Mouse (Mus musculus) MEL (cell line): ENCODE measurements at regions not wholly inside any gene's neighbourhood (a gene's known extent, or its start where the extent isn't known, plus 50 kb on each side); places are given as distances from the start of the nearest gene placed in this dataset.

ENCODE experiments used
- DNase-seq: peaks from one replicate; pipeline ENCODE4 v3.0.0; 2011; ENCODE audit warnings: low read depth, low spot score
- H3K27ac ChIP-seq: 2 replicates; pipeline ENCODE4 v1.5.1; 2012; ENCODE audit warnings: low read depth, mild to moderate bottlenecking, control low read depth, low read length, moderate library complexity; ENCODE audit not compliant: control insufficient read depth
- H3K27me3 ChIP-seq, 2 experiments: fragments of 150-350 bp in 1 of 2; sonication (generic) in 1 of 2; 2 replicates each; pipeline ENCODE4 v1.6.1; 2012; ENCODE audit warnings: low read length in 2 of 2, mild to moderate bottlenecking in 2 of 2, improper control_type of control experiment in 1 of 2, moderate library complexity in 1 of 2; ENCODE audit not compliant: insufficient read depth in 2 of 2, control insufficient read depth in 1 of 2
- H3K36me3 ChIP-seq, 2 experiments: 2 replicates each; pipeline ENCODE4 v1.6.1; 2012 to 2014; ENCODE audit warnings: low read length in 2 of 2, improper control_type of control experiment in 1 of 2, inconsistent platforms in 1 of 2, mild to moderate bottlenecking in 1 of 2; ENCODE audit not compliant: insufficient read depth in 2 of 2, control insufficient read depth in 1 of 2
- H3K4me1 ChIP-seq, 2 experiments: fragments of 150-350 bp in 1 of 2; sonication (generic) in 1 of 2; 2 replicates each; pipeline ENCODE4 v1.6.1; 2012; ENCODE audit warnings: low read length in 2 of 2, improper control_type of control experiment in 1 of 2, mild to moderate bottlenecking in 1 of 2; ENCODE audit not compliant: insufficient read depth in 2 of 2, control insufficient read depth in 1 of 2
- H3K4me3 ChIP-seq, 2 experiments: fragments of 150-350 bp in 1 of 2; sonication (generic) in 1 of 2; 2 replicates each; pipeline ENCODE4 v1.5.1; 2012; ENCODE audit warnings: low read depth in 2 of 2, low read length in 2 of 2, mild to moderate bottlenecking in 2 of 2, moderate library complexity in 2 of 2, control low read depth in 1 of 2, improper control_type of control experiment in 1 of 2; ENCODE audit not compliant: control insufficient read depth in 1 of 2, insufficient read depth in 1 of 2
- H3K79me2 ChIP-seq: 2 replicates; pipeline ENCODE4 v1.6.1; 2012; ENCODE audit warnings: mild to moderate bottlenecking, low read length, moderate library complexity; ENCODE audit not compliant: control insufficient read depth, poor library complexity, insufficient read depth
- H3K9ac ChIP-seq: 2 replicates; pipeline ENCODE4 v1.6.1; 2012; ENCODE audit warnings: low read depth, mild to moderate bottlenecking, control low read depth, low read length, moderate library complexity; ENCODE audit not compliant: control insufficient read depth, poor library complexity, severe bottlenecking
- H3K9me3 ChIP-seq: fragments of 150-350 bp; sonication (generic); replicated peaks from 2 replicates; pipeline ENCODE4 v1.6.1; 2012; ENCODE audit warnings: mild to moderate bottlenecking, low read length, improper control_type of control experiment, moderate library complexity; ENCODE audit not compliant: insufficient read depth
- BHLHE40 ChIP-seq: IDR thresholded peaks from 2 replicates; pipeline ENCODE4 v1.6.1; 2012; ENCODE audit warnings: low read depth, mild to moderate bottlenecking, inconsistent platforms, low read length, improper control_type of control experiment, borderline replicate concordance
- CHD2 ChIP-seq: IDR thresholded peaks from 2 replicates; pipeline ENCODE4 v1.6.1; 2011; ENCODE audit warnings: low read length, improper control_type of control experiment
- E2F4 ChIP-seq: IDR thresholded peaks from 2 replicates; pipeline ENCODE4 v1.6.1; 2011; ENCODE audit warnings: low read depth, low read length, improper control_type of control experiment, borderline replicate concordance
- ELF1 ChIP-seq: IDR thresholded peaks from 2 replicates; pipeline ENCODE4 v1.6.1; 2014; ENCODE audit warnings: low read depth, mild to moderate bottlenecking, inconsistent platforms, low read length, improper control_type of control experiment, moderate library complexity
- GABPA ChIP-seq: IDR thresholded peaks from 2 replicates; pipeline ENCODE4 v1.6.1; 2012; ENCODE audit warnings: low read depth, mild to moderate bottlenecking, inconsistent platforms, low read length, improper control_type of control experiment, moderate library complexity
- HCFC1 ChIP-seq: IDR thresholded peaks from 2 replicates; pipeline ENCODE4 v1.6.1; 2012; ENCODE audit warnings: low read depth, mild to moderate bottlenecking, inconsistent platforms, low read length, improper control_type of control experiment, moderate library complexity
- KAT2A ChIP-seq: conservative IDR thresholded peaks from 2 replicates; pipeline ENCODE4 v1.6.1; 2012; ENCODE audit warnings: low read depth, low read length, improper control_type of control experiment, inconsistent platforms
- MAZ ChIP-seq: IDR thresholded peaks from 2 replicates; pipeline ENCODE4 v1.6.1; 2012; ENCODE audit warnings: low read depth, mild to moderate bottlenecking, inconsistent platforms, low read length, improper control_type of control experiment
- MEF2A ChIP-seq: IDR thresholded peaks from 2 replicates; pipeline ENCODE4 v1.6.1; 2014; ENCODE audit warnings: low read depth, mild to moderate bottlenecking, inconsistent platforms, low read length, improper control_type of control experiment; ENCODE audit not compliant: poor library complexity, insufficient replicate concordance, severe bottlenecking; ENCODE audit errors: extremely low read depth
- MYC ChIP-seq: IDR thresholded peaks from 2 replicates; pipeline ENCODE4 v1.6.1; 2011; ENCODE audit warnings: low read depth, mild to moderate bottlenecking, low read length, improper control_type of control experiment, moderate library complexity
- POLR2AphosphoS2 ChIP-seq: IDR thresholded peaks from 2 replicates; pipeline ENCODE4 v1.6.1; 2011; ENCODE audit warnings: low read length, improper control_type of control experiment
- SIN3A ChIP-seq: IDR thresholded peaks from 2 replicates; pipeline ENCODE4 v1.6.1; 2012; ENCODE audit warnings: low read length, improper control_type of control experiment, inconsistent platforms
- SMC3 ChIP-seq: IDR thresholded peaks from 2 replicates; pipeline ENCODE4 v1.6.1; 2011; ENCODE audit warnings: low read depth, low read length, improper control_type of control experiment
- TAL1 ChIP-seq: IDR thresholded peaks from 2 replicates; pipeline ENCODE4 v1.6.1; 2012; ENCODE audit warnings: mild to moderate bottlenecking, inconsistent platforms, low read length, moderate library complexity, mixed read lengths
- UBTF ChIP-seq: IDR thresholded peaks from 2 replicates; pipeline ENCODE4 v1.6.1; 2012; ENCODE audit warnings: low read depth, mild to moderate bottlenecking, inconsistent platforms, low read length, improper control_type of control experiment, moderate library complexity, borderline replicate concordance; ENCODE audit not compliant: insufficient read depth
- USF2 ChIP-seq, 2 experiments: IDR thresholded peaks; 2 replicates each; pipeline ENCODE4 v1.6.1; 2011 to 2012; ENCODE audit warnings: improper control_type of control experiment in 2 of 2, low read length in 2 of 2, borderline replicate concordance in 1 of 2, inconsistent platforms in 1 of 2, low read depth in 1 of 2, mild to moderate bottlenecking in 1 of 2; ENCODE audit not compliant: insufficient read depth in 1 of 2
- ZC3H11A ChIP-seq: IDR thresholded peaks from 2 replicates; pipeline ENCODE4 v1.6.1; 2012; ENCODE audit warnings: low read depth, mild to moderate bottlenecking, inconsistent platforms, low read length, improper control_type of control experiment
- ZMIZ1 ChIP-seq: IDR thresholded peaks from 2 replicates; pipeline ENCODE4 v1.6.1; 2012; ENCODE audit warnings: low read depth, mild to moderate bottlenecking, inconsistent platforms, low read length, improper control_type of control experiment, moderate library complexity

DNA sequence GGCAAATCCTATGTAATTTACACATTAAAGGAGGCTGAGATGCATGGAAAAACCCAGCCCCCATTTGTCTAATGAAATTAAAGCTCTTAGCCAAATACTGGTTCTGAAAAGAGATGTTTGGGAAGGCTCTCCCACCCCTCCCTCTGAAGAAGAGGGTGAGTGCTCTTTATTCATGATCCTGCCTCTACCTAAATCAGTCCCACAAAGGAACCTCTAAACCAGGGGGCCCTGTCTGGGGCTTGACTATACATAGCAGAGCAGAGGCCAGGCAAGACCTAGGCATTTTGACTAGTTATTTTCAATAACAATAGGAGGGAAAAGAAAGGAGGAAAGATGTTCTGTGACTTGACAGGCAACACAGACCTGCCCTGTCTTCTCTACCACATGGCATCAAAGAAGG is 478.0 kb downstream of the Gtdc1 start:
- H3K27ac ChIP-seq, result no peak overlapping the region
- H3K79me2 ChIP-seq, result no peaks in the 10 kb centered on the region
- H3K36me3 ChIP-seq, result no peaks in the 10 kb centered on the region
- no peaks in the 10 kb centered on the region for H3K27me3 ChIP-seq
- TF ChIP-seq KAT2A (no peak), TAL1 (no peak), ZMIZ1 (no peak), USF2 (IDR thresholded peaks at IDR 0.05; ENCODE audit: borderline replicate concordance in 1 of 2, insufficient read depth in 1 of 2, low read depth in 1 of 2, low read length in 2 of 2) (no peak), POLR2AphosphoS2 (no peak), HCFC1 (no peak), BHLHE40 (no peak), MAZ (no peak), SMC3 (no peak), MEF2A (no peak), E2F4 (no peak), UBTF (no peak), SIN3A (no peak), CHD2 (no peak), GABPA (no peak), ELF1 (no peak), ZC3H11A (no peak), MYC (no peak)
- no peaks in the 10 kb centered on the region; a peak in 1 of 4 replicates for H3K4me1 ChIP-seq
- no peaks in the 10 kb centered on the region for H3K9me3 ChIP-seq
- H3K4me3 ChIP-seq, result no peak overlapping the region
- DNase-seq, result no peak
- no peak overlapping the region for H3K9ac ChIP-seq
